Mouse (Mus musculus) MEL (cell line): ENCODE measurements around the gene Gm2696. TPM values are rescaled to one million over a fixed set of nuclear protein-coding genes. Genes with fewer than 3 reads are reported as not detected.

Experiments
- DNase-seq: peaks from one replicate; pipeline ENCODE4 v3.0.0; 2011; ENCODE audit warnings: low read depth, low spot score
- H3K27ac ChIP-seq: 2 replicates; pipeline ENCODE4 v1.5.1; 2012; ENCODE audit warnings: low read depth, mild to moderate bottlenecking, control low read depth, low read length, moderate library complexity; ENCODE audit not compliant: control insufficient read depth
- H3K27me3 ChIP-seq, 2 experiments: fragments of 150-350 bp in 1 of 2; sonication (generic) in 1 of 2; 2 replicates each; pipeline ENCODE4 v1.6.1; 2012; ENCODE audit warnings: low read length in 2 of 2, mild to moderate bottlenecking in 2 of 2, improper control_type of control experiment in 1 of 2, moderate library complexity in 1 of 2; ENCODE audit not compliant: insufficient read depth in 2 of 2, control insufficient read depth in 1 of 2
- H3K36me3 ChIP-seq, 2 experiments: 2 replicates each; pipeline ENCODE4 v1.6.1; 2012 to 2014; ENCODE audit warnings: low read length in 2 of 2, improper control_type of control experiment in 1 of 2, inconsistent platforms in 1 of 2, mild to moderate bottlenecking in 1 of 2; ENCODE audit not compliant: insufficient read depth in 2 of 2, control insufficient read depth in 1 of 2
- H3K4me1 ChIP-seq, 2 experiments: fragments of 150-350 bp in 1 of 2; sonication (generic) in 1 of 2; 2 replicates each; pipeline ENCODE4 v1.6.1; 2012; ENCODE audit warnings: low read length in 2 of 2, improper control_type of control experiment in 1 of 2, mild to moderate bottlenecking in 1 of 2; ENCODE audit not compliant: insufficient read depth in 2 of 2, control insufficient read depth in 1 of 2
- H3K4me3 ChIP-seq, 2 experiments: fragments of 150-350 bp in 1 of 2; sonication (generic) in 1 of 2; 2 replicates each; pipeline ENCODE4 v1.5.1; 2012; ENCODE audit warnings: low read depth in 2 of 2, low read length in 2 of 2, mild to moderate bottlenecking in 2 of 2, moderate library complexity in 2 of 2, control low read depth in 1 of 2, improper control_type of control experiment in 1 of 2; ENCODE audit not compliant: control insufficient read depth in 1 of 2, insufficient read depth in 1 of 2
- H3K79me2 ChIP-seq: 2 replicates; pipeline ENCODE4 v1.6.1; 2012; ENCODE audit warnings: mild to moderate bottlenecking, low read length, moderate library complexity; ENCODE audit not compliant: control insufficient read depth, poor library complexity, insufficient read depth
- H3K9ac ChIP-seq: 2 replicates; pipeline ENCODE4 v1.6.1; 2012; ENCODE audit warnings: low read depth, mild to moderate bottlenecking, control low read depth, low read length, moderate library complexity; ENCODE audit not compliant: control insufficient read depth, poor library complexity, severe bottlenecking
- H3K9me3 ChIP-seq: fragments of 150-350 bp; sonication (generic); replicated peaks from 2 replicates; pipeline ENCODE4 v1.6.1; 2012; ENCODE audit warnings: mild to moderate bottlenecking, low read length, improper control_type of control experiment, moderate library complexity; ENCODE audit not compliant: insufficient read depth
- CTCF ChIP-seq, 3 experiments: IDR thresholded peaks in 2 of 3; conservative IDR thresholded peaks in 1 of 3; 2 replicates each; pipeline ENCODE4 v1.5.1; 2011 to 2012; ENCODE audit warnings: low read length in 3 of 3, low read depth in 2 of 3, mild to moderate bottlenecking in 2 of 3, improper control_type of control experiment in 1 of 3, inconsistent platforms in 1 of 3, mixed read lengths in 1 of 3, moderate library complexity in 1 of 3; ENCODE audit not compliant: control insufficient read depth in 1 of 3, insufficient read depth in 1 of 3, poor library complexity in 1 of 3, severe bottlenecking in 1 of 3
- ELF1 ChIP-seq: IDR thresholded peaks from 2 replicates; pipeline ENCODE4 v1.6.1; 2014; ENCODE audit warnings: low read depth, mild to moderate bottlenecking, inconsistent platforms, low read length, improper control_type of control experiment, moderate library complexity
- ETS1 ChIP-seq: IDR thresholded peaks from 2 replicates; pipeline ENCODE4 v1.6.1; 2012; ENCODE audit warnings: low read depth, mild to moderate bottlenecking, inconsistent platforms, low read length, improper control_type of control experiment, moderate library complexity
- GABPA ChIP-seq: IDR thresholded peaks from 2 replicates; pipeline ENCODE4 v1.6.1; 2012; ENCODE audit warnings: low read depth, mild to moderate bottlenecking, inconsistent platforms, low read length, improper control_type of control experiment, moderate library complexity
- JUND ChIP-seq: IDR thresholded peaks from 2 replicates; pipeline ENCODE4 v1.6.1; 2011; ENCODE audit warnings: low read depth, mild to moderate bottlenecking, improper control_type of control experiment, low read length
- MAFK ChIP-seq: IDR thresholded peaks from 2 replicates; pipeline ENCODE4 v1.6.1; 2011; ENCODE audit warnings: low read depth, mild to moderate bottlenecking, low read length, improper control_type of control experiment, borderline replicate concordance
- MYB ChIP-seq: IDR thresholded peaks from 2 replicates; pipeline ENCODE4 v1.6.1; 2011; ENCODE audit warnings: mild to moderate bottlenecking, low read depth, low read length, improper control_type of control experiment
- NRF1 ChIP-seq: IDR thresholded peaks from 2 replicates; pipeline ENCODE4 v1.6.1; 2014; ENCODE audit warnings: low read depth, mild to moderate bottlenecking, inconsistent platforms, low read length, improper control_type of control experiment, moderate library complexity; ENCODE audit not compliant: poor library complexity, insufficient read depth, severe bottlenecking
- POLR2AphosphoS2 ChIP-seq: IDR thresholded peaks from 2 replicates; pipeline ENCODE4 v1.6.1; 2011; ENCODE audit warnings: low read length, improper control_type of control experiment
- POLR2AphosphoS5 ChIP-seq: IDR thresholded peaks from 2 replicates; pipeline ENCODE4 v1.6.1; 2012; ENCODE audit warnings: low read depth, borderline replicate concordance, mild to moderate bottlenecking, inconsistent platforms, low read length, moderate library complexity, mixed read lengths
- SMC3 ChIP-seq: IDR thresholded peaks from 2 replicates; pipeline ENCODE4 v1.6.1; 2011; ENCODE audit warnings: low read depth, low read length, improper control_type of control experiment
- TAL1 ChIP-seq: IDR thresholded peaks from 2 replicates; pipeline ENCODE4 v1.6.1; 2012; ENCODE audit warnings: mild to moderate bottlenecking, inconsistent platforms, low read length, moderate library complexity, mixed read lengths
- TBP ChIP-seq: IDR thresholded peaks from 2 replicates; pipeline ENCODE4 v1.8.0; 2011; ENCODE audit warnings: low read depth, low read length, improper control_type of control experiment
- UBTF ChIP-seq: IDR thresholded peaks from 2 replicates; pipeline ENCODE4 v1.6.1; 2012; ENCODE audit warnings: low read depth, mild to moderate bottlenecking, inconsistent platforms, low read length, improper control_type of control experiment, moderate library complexity, borderline replicate concordance; ENCODE audit not compliant: insufficient read depth
- USF1 ChIP-seq: IDR thresholded peaks from 2 replicates; pipeline ENCODE4 v1.6.1; 2014; ENCODE audit warnings: low read depth, mild to moderate bottlenecking, inconsistent platforms, low read length, improper control_type of control experiment, moderate library complexity
- USF2 ChIP-seq, 2 experiments: IDR thresholded peaks; 2 replicates each; pipeline ENCODE4 v1.6.1; 2011 to 2012; ENCODE audit warnings: improper control_type of control experiment in 2 of 2, low read length in 2 of 2, borderline replicate concordance in 1 of 2, inconsistent platforms in 1 of 2, low read depth in 1 of 2, mild to moderate bottlenecking in 1 of 2; ENCODE audit not compliant: insufficient read depth in 1 of 2
- polyA plus RNA-seq, 2 experiments: library from polyadenylated mRNA; stranded (reverse) in 1 of 2; unstranded in 1 of 2; fragments of >175 nt in 1 of 2; fragments of >200 nt in 1 of 2; gene quantifications; 2 replicates each; pipeline versions ENCODE4 v1.2.1 to v1.2.4; 2012; ENCODE audit warnings: low replicate concordance in 2 of 2, low read depth in 1 of 2; ENCODE audit not compliant: insufficient read length in 2 of 2, insufficient read depth in 1 of 2, missing spikeins in 1 of 2
- total RNA-seq: library from RNA; depleted of rRNA; stranded (reverse); fragments of 300-350 nt; gene quantifications from 2 replicates; pipeline ENCODE4 v1.2.3, GENCODE M21; 2012

Gm2696 gene
- total and polyA plus RNA-seq, 3 experiments = not detected

GRCm38 (mm10) chr10:77826951-77827350, 12.5 kb downstream of the Gm2696 start, which contains the start of gene Krtap10-4:
Gene Krtap10-4, minus strand, starts transcription at chr10:77827095.
- H3K4me3 ChIP-seq = no peak within 1 kb of the TSS
- H3K79me2 ChIP-seq = no peaks in the 10 kb centered on the region
- TF ChIP-seq NRF1 = no peak
- TF ChIP-seq TBP = no peak
- TF ChIP-seq USF1 = no peak
- TF ChIP-seq JUND = no peak
- no peak for TF ChIP-seq POLR2AphosphoS5
- TF ChIP-seq CTCF (IDR thresholded peaks at IDR 0.05 in 2 of 3, conservative IDR thresholded peaks at IDR 0.05 in 1 of 3; ENCODE audit: control insufficient read depth in 1 of 3, insufficient read depth in 1 of 3, low read depth in 2 of 3, low read length in 3 of 3, poor library complexity in 1 of 3, severe bottlenecking in 1 of 3) = no peak
- TF ChIP-seq, all 39 proteins: peak for 0
- H3K36me3 ChIP-seq = no peaks in the 10 kb centered on the region
- no peaks in the 10 kb centered on the region for H3K9me3 ChIP-seq
- DNase-seq = no peak
- H3K27me3 ChIP-seq = peaks cover 0 to 4% of the 10 kb centered on the region in 2 experiments; a peak in 2 of 4 replicates
- H3K9ac ChIP-seq = no peak within 1 kb of the TSS
- no peaks in the 10 kb centered on the region for H3K4me1 ChIP-seq
- no peak within 1 kb of the TSS for H3K27ac ChIP-seq

- H3K9me3 ChIP-seq = no peaks in the 10 kb centered on the region
- no peak within 1 kb of the TSS for H3K27ac ChIP-seq
- TF ChIP-seq POLR2AphosphoS5 = no peak
- no peak for TF ChIP-seq JUND
- no peak for TF ChIP-seq POLR2AphosphoS2
- no peak for TF ChIP-seq ELF1
- TF ChIP-seq TAL1 = no peak
- TF ChIP-seq MYB = no peak
- no peaks in the 10 kb centered on the region for H3K79me2 ChIP-seq
- H3K36me3 ChIP-seq = no peaks in the 10 kb centered on the region
- DNase-seq = no peak
- H3K27me3 ChIP-seq = peaks cover 0 to 2% of the 10 kb centered on the region in 2 experiments; a peak in 1 of 4 replicates
- H3K4me3 ChIP-seq = no peak within 1 kb of the TSS
- no peak within 1 kb of the TSS for H3K9ac ChIP-seq
- H3K4me1 ChIP-seq = no peaks in the 10 kb centered on the region
Observed at GRCm38 (mm10) chr10:77835647-77836046, 21.2 kb downstream of the Gm2696 start, which contains the start of gene Krtap10-10. Gene Krtap10-10, plus strand, starts transcription at chr10:77835947.

- H3K36me3 ChIP-seq = no peaks in the 10 kb centered on the region
- H3K4me3 ChIP-seq = no peak overlapping the region
- H3K4me1 ChIP-seq = no peaks in the 10 kb centered on the region
- H3K9me3 ChIP-seq = no peaks in the 10 kb centered on the region
- no peak for DNase-seq
- no peaks in the 10 kb centered on the region for H3K79me2 ChIP-seq
- H3K27ac ChIP-seq = no peak overlapping the region
- H3K27me3 ChIP-seq = no peaks in the 10 kb centered on the region; a peak in 1 of 4 replicates
- no peak overlapping the region for H3K9ac ChIP-seq
- TF ChIP-seq MAFK (no peak), MYB (no peak), UBTF (no peak), GABPA (no peak), ETS1 (no peak), USF2 (IDR thresholded peaks at IDR 0.05; ENCODE audit: borderline replicate concordance in 1 of 2, insufficient read depth in 1 of 2, low read depth in 1 of 2, low read length in 2 of 2) (no peak), SMC3 (no peak)
Observed at GRCm38 (mm10) chr10:77839006-77839405, 24.5 kb downstream of the Gm2696 start.
